Mouse (Mus musculus) lung, postnatal 10 days (tissue): ENCODE data around the gene P2ry10b.

Experiments used
- DNase-seq: peaks from one replicate; pipeline ENCODE4 v3.0.0; 2021

Gene P2ry10b

DNA sequence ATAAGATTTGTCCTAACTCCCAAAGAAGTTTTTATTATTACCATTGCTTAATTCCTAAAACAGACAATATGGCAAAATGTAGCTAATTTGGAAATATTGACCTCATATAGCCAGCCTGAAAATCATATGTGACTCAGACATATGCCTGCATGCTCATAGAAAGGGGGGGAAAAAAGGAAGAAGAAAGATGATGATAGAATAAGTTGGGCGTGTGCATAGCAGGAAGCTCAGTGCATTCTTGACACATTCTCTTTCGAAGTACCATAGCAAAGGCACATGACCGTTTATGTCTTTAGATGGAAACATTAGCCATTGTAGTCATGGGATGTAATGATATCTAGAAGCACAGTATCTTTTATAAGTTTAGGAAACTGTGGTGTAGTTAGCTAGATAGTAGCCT, at the start of gene P2ry10b:
TSS of gene P2ry10b (plus strand) at position 247 of the 400 bp plus-strand sequence.
- no peak for DNase-seq

DNA sequence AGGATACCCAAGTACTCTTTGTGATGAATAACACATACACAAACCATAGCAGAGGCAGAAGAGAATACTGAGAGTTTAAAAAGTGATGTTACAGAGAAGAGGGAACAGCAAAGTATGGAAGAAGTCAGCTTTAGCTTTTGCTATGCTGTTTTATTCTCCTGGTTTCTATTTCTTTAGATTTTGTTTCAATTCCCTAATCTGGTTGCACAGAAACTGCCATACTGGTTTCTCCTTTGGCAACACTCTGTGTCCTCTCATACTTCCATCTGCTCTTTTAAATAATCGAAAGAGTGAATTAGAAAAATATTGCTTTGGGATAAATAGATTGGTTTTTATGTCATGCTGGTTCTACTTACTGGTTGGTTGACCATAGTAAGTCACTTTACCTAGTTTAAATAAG, 32.4 kb upstream of the P2ry10b start:
- no peak for DNase-seq

DNA sequence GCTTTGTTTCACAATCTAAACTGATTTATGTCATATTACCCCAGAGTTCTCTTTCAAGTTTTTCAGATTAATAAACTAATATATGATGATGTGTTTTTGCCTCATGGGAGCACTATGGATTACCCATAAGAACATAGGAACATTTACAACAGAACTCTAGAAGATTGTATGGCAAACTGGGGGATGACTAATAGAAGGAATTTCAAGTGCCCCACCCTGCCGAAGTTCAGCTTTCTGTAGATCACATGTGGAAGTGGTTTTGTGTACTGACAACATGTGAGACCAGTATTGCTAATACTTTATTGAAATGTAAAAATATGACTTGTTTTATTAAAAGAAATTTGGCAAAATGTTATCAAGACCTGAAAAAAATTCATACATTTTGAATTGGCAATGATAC, 31.7 kb upstream of the P2ry10b start:
- DNase-seq = no peak

DNA sequence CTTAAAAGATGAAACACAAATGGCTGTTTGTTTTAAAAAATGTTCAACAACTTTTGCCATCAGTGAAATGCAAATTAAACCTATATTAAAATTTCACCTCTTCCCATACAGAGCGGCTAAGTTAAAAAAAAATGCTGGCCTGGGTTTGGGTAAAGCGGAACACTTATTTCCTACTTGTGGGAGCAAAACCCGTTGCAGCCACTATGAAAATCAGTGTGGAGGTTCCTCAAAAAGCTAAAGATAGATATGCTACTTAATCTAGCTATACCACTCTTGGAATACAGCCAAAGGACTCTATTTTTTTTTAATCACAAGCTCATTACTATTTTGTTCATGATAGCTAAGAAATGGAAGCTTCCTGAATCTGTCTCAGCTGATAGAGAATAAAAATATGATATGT, 5.5 kb upstream of the P2ry10b start:
- no peak for DNase-seq

DNA sequence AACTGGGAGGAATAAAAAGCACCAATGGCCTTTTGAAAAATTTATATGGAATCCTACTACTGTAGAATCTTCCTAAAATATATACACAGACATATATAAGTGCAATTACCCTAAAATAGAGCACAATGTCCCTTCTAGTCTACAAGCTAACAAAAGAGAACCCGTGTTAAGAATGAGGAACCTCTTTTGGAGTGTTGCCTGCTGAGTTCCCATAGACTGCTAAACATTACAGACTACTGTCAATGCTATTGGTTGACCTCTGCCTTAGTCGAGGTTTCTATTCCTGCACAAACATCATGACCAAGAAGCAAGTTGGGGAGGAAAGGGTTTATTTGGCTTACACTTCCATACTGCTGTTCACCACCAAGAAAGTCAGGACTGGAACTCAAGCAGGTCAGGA, 4.8 kb upstream of the P2ry10b start:
- DNase-seq = no peak

DNA sequence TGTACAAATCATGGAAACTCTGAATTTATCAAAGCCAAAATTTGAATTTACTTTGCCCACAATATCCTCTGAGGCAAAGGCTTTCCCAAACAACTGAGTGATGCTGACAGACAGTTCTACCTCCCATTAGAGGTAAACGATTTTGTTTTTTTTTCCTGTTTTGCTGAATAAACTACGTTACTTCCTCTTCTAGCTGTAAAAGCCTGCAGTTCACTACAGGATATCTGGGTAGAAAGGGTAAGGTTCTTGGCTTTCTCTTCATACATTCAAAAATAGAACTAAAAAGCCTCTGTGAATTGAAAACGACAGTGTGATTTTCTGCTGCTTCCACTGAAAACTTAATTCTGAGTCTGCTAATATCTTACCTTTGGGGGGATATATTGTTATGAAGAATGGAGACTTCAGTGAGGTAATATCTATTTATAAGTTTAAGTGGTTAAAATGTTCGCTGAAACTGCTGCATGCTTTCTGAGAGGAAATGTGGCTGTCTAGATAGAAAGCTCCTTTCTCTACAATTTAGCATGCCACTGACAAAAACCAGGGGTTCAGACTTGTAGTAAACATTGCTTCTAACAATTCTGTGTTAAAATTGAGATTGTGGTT, 765 bp downstream of the P2ry10b start:
- DNase-seq = no peak

DNA sequence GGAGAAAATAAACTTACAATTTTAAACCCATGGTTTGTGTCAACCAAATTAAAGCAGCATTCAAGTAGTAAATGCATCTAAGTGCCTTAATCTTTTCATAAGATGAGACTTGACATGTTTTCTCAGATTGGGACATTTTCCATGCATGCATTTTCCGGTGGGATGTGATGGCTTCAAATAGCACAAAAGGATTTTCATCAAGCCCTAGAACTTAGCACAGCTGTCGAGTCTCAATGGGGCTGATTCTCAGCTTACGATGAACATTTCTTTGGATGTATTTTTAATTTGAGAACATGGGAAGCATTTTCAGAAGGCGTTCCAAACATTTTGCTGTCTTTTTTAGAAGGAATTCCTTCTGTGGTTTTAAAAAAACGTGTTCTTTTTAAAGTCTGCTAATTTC, 1.3 kb downstream of the P2ry10b start:
- DNase-seq = no peak

DNA sequence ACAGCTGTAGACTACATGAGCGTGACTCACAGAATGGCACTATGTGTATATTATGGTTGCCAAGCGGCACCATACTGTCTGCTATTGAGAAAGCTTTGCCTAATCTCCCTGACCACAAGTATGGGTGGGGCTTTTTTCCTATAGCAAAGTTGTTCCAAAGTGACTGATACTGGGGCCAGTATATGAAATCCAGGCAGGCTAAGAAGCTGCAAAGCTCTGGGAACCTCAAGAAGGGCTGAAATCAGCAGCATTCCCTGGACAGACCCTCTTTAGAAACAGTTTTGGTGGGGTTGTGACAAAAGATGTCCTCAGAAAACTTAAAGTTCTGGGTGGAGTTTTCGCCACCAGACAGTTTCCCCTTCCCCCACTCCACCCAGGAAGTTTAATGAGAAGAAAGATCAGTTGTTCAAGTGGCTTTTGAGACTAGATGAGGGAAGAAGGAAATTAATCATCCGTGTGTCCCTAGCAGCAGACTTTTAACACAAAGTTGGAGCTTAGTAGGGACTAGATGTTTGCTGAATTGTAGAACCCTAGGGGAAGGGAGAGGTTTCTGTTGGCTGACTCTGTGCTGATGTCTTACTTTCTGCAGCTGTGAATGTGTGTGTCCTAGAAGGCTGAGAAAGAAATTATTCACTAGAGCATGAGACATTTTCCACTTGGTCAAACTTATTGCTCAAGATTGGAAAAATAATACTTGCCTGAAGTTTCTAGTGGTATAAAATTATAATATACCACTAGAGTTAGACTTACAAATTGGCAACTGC, 2.2 kb downstream of the P2ry10b start:
- DNase-seq = peak; percentile 2

DNA sequence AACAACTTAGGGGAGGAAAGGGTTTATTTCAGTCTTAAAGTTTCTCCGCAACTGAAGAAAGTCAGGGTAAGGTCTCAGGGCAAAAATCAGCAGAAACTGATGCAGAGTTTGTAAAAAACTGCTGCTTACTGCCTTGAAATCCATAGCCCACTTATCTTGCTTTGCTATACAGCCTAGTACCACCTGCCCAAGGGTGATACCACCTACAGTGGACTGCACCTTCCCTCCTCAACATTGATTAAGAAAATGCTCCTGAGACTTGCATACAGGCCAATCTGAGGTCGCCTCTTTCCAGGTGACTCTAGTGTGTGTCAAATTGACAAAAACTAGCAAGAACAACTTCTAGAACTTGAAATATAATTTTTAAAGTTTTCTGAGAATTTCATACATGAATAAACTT, 7.3 kb downstream of the P2ry10b start:
- DNase-seq = no peak

DNA sequence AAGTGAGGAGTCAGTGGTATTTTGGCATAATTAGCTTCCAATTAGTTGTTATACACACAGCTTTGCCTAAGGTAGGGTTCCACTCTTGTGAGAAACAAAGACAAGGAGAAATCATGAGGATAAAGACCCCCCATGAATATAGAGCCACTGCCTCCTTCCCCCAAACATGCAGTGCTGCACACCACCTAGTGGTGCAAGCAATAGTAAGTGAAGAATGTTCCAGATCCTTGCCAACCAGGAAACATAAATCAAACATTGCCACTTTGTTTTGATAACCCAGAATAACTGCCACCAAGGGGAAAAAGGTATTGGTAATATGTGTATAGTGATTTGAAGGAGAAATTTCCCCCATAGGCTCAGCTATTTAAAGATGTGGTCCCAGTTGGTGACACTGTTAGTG, 11.8 kb downstream of the P2ry10b start:
- DNase-seq = peak; percentile 24

DNA sequence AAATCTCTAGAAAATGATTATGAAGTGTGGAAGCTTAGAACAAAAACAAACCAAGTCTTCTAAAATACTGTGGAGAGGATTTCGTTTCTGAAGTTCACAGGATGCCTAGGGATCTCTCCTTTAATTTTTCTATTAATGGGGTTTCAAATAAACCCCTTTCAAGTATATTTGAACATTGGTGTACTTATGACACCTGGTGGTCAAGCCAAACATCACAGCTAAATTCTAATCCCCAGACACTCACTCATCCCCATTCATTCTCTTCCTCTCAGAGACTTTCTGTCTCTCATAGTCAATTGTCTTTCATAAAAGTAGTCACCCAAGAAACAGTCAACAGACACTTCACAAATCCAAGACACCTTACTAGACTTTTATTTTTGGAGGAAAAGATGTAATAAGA, 19.6 kb downstream of the P2ry10b start:
- peak; percentile 36 for DNase-seq

DNA sequence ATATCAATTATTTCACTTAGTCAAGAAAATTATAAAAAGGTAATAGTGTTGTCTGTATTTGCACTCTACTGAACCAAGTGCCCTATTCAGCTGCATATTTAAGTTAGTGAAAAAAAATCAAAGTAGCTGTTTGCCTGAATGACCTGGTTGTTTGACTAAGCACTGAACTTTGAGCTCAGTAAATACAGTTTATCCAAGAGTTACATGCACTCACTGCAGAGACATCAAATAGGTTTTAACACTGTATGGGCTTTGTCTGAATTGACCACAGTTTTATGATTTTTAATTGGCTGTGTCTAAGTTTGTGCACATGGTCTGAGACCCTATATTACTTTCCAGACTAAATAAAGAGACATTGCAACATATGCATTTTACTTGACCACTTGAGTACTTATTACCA, 20.4 kb downstream of the P2ry10b start:
- DNase-seq = no peak

DNA sequence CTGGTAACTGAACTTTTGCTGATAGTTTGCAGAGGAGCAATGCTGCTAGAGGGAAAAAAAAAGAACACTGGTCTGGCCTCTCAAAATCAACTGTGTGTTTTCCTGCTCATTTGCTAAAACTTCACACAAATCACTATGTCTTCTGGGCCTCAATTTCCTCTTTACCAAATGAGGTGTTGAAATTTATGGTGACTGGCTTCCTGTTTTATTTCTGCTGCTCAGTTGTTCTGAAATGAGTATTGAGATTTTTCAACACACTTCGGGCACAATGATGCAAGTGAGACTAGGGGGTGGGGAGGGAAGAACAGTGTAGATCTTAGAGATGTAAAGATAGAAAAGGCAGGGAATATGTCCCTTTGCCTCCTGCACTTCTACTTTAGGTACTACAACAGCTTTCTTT, 30.0 kb downstream of the P2ry10b start:
- no peak for DNase-seq

DNA sequence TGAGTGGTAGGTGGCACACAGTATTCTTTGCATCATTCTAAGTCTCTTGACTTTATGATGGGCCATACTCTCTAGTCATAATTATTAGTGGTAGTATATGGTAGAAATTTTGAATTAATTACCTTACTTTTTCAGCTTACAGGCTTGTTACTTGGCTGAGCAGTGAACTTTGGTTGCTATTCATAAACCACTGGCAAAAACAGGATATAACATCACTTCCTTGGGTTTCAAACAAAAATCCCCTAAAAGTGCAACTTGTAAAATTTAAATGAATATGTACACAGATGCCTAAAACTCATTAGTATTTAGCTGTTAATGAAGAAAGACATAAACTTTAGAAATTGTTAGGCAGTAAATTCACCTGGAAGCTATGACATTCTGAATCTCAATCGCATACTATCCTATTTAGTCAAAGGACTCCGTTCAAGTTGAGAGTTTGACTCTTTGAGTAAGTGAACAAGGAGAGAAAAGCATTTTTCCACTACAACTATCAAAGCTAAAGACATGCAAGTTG, 68.9 kb downstream of the P2ry10b start:
- no peak for DNase-seq
